Mouse (Mus musculus): ENCODE data around the gene 1700037H04Rik. TPM values are rescaled to one million over a fixed set of nuclear protein-coding genes. Genes with fewer than 3 reads are reported as not detected.

The 1700037H04Rik gene
- total RNA-seq (2015; ENCODE audit: low replicate concordance): 124 and 160 TPM in 2 replicates
- total RNA-seq (2017; ENCODE audit: low replicate concordance): 58.5 and 68.4 TPM in 2 replicates

DNA sequence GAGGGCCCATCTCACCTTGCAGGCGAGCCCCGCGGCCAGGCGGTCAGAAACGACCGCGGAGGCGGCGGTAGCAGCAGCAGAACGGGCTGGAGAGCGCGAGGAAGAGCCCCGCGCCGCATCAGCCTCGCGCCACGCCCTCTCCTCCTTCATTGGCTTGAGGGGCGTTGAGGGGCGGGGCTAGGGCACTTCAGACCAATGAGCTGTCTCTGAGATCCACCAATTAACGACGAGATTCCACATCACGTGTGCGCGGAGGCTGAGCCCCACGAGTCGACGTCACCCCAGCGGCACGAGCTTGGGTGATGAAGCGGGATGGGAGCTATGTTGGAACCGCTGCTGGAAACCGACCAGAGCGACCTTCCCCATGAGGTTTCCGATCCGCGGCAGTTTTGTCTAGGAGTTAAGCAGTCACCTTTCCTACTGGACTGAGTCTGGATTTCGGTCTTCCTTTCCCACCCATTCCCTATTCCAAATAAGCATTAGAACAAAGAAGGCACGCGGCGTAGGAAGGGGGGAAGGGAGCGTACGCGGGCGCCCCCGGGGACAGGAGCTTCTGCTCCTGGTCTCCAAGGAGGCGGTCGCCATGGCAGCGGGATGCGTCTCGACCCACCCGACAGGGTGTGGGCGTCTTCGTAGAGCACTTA is at the start of gene 1700037H04Rik:
Gene 1700037H04Rik, minus strand, starts transcription at position 144 of the 644 bp plus-strand sequence.
- ATAC-seq (replicated peaks; ENCODE audit: low FRiP score, poor library complexity, severe bottlenecking): peak; percentile 91

GRCm38 (mm10) chr2:131209125-131209795 is 49.4 kb upstream of the 1700037H04Rik start:
- peak; percentile 36 for ATAC-seq (replicated peaks; ENCODE audit: low FRiP score, poor library complexity, severe bottlenecking)

- ATAC-seq (replicated peaks; ENCODE audit: low FRiP score, poor library complexity, severe bottlenecking): no peak
Measured at GRCm38 (mm10) chr2:131208356-131208755, 48.5 kb upstream of the 1700037H04Rik start.

- no peak for ATAC-seq (replicated peaks; ENCODE audit: low FRiP score, poor library complexity, severe bottlenecking)
Measured at GRCm38 (mm10) chr2:131206778-131207177, 46.9 kb upstream of the 1700037H04Rik start, which contains the start of gene Ap5s1. TSS of gene Ap5s1 (plus strand) at chr2:131207078.

- ATAC-seq (replicated peaks; ENCODE audit: low FRiP score, poor library complexity, severe bottlenecking): peak; percentile 52
Measured at GRCm38 (mm10) chr2:131205521-131206182, 45.8 kb upstream of the 1700037H04Rik start.

DNA sequence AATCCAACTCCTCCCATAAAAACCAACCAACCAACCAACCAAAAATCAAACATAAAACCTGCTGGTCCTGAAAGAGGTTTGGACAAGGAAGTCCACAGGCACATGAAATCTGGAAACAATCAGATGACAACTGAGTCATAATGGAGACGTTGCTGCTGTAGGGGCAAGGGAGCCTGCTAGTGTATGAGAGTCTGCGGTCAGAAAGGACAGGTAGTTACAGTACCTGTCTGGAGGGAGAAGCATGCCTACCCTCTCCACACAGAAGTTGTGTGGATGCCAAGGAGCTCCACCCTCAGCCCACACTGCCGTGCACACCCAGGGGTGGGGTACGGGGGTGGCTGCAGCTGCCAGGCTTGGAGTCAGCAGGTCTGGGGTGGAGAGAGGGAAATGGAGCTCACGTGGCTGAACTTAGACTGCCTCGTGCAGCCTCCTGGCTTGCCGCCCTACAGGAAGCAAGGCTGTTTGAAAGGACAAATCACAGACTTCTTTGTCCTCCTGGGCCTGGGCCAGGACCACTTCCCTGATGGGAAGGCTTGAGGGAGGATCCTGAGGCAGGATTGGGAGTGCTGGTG is 44.6 kb upstream of the 1700037H04Rik start:
- ATAC-seq (replicated peaks; ENCODE audit: low FRiP score, poor library complexity, severe bottlenecking): peak; percentile 60

- no peak for ATAC-seq (replicated peaks; ENCODE audit: low FRiP score, poor library complexity, severe bottlenecking)
Measured at GRCm38 (mm10) chr2:131203816-131204409, 44.0 kb upstream of the 1700037H04Rik start.

- no peak for ATAC-seq (replicated peaks; ENCODE audit: low FRiP score, poor library complexity, severe bottlenecking)
Measured at GRCm38 (mm10) chr2:131201262-131201661, 41.4 kb upstream of the 1700037H04Rik start.

DNA sequence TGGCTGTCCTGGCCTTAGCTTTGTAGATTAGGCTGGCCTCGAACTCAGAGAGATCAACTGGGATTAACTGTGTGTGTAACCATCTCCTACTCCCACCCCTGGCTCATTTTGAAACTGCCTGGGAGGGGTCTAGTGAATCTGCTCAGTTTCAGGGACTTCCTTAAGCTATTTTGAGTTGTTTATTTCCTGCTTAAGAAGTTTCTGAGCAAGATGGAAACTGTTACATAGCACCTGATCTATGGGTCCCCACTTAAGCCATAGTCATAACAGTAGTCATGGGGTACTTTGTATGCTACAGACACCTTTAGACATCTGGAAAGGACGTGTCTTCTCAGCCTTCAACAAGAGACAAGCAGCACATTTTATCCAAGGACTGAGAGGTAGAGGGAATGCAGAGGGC is 40.8 kb upstream of the 1700037H04Rik start:
- ATAC-seq (replicated peaks; ENCODE audit: low FRiP score, poor library complexity, severe bottlenecking): no peak

GRCm38 (mm10) chr2:131196606-131197316 is 36.9 kb upstream of the 1700037H04Rik start:
- ATAC-seq (replicated peaks; ENCODE audit: low FRiP score, poor library complexity, severe bottlenecking): no peak

DNA sequence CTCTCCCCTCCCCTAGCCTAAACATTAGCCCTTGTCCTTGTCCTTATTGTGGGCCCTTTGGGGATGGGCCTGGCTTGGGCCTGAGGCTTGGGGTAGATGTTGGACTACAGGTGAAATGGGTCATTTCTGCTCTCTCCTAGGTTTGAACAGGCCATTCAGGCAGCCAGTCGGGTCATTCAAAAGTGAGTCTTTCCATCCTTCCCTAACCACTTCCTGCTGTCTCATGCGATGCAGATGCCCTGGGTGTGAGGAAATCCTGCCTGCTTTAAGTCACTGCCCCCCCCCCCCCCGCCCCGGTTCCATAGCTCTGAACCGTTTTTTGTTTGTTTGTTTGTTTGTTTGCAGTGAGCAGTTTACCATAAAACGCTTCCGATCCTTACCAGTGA is 31.1 kb upstream of the 1700037H04Rik start:
- ATAC-seq (replicated peaks; ENCODE audit: low FRiP score, poor library complexity, severe bottlenecking): no peak

GRCm38 (mm10) chr2:131190344-131191004 is 30.6 kb upstream of the 1700037H04Rik start:
- no peak for ATAC-seq (replicated peaks; ENCODE audit: low FRiP score, poor library complexity, severe bottlenecking)

DNA sequence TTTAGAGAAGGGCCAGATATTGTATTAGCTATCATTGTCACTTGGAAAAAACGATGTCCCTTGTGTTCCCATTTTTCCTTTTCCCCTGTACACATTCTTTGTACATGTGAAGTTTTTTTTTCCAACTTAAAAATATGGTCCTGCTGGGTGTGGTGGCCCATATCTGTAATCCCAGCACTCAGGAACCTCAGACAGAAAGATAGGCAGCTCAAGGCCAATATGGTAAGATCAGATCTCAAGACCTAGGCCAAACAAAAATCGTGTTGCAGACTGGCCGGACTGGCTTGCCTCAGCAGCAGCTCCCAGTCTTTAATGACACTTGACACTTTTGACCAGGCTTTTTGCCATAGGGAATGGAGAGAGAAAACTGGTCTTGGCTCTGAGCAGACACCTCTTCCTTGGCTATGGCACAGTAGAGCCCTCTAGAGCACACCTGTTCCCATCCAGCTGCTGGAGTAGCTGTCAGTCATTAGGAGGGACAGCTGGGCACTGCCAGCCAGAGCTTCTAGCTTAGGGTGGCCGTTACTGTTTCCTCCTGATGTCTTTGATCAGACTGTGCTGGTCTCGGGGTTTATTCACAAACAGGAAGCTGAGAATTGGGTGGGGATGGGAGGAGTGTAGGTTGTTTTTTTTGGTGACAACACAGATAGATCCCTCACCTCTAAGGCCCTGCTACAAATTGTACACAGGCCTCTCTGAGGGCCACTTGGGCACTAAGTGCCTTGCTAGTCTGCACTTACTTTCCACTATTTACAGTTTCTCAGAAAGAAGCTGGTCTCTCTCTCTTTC is 29.8 kb upstream of the 1700037H04Rik start:
- peak; percentile 41 for ATAC-seq (replicated peaks; ENCODE audit: low FRiP score, poor library complexity, severe bottlenecking)

- peak; percentile 64 for ATAC-seq (replicated peaks; ENCODE audit: low FRiP score, poor library complexity, severe bottlenecking)
Measured at GRCm38 (mm10) chr2:131188311-131188710, 28.4 kb upstream of the 1700037H04Rik start.

- ATAC-seq (replicated peaks; ENCODE audit: low FRiP score, poor library complexity, severe bottlenecking): 0 out of 2 replicates have a peak, but pooled peaks have one; percentile 1
Measured at GRCm38 (mm10) chr2:131187602-131187922, 27.7 kb upstream of the 1700037H04Rik start.

GRCm38 (mm10) chr2:131186771-131187601 is 27.1 kb upstream of the 1700037H04Rik start, which contains the start of the genes Cdc25b and Spef1:
TSS of gene Cdc25b (plus strand) at chr2:131186949.
TSS of gene Spef1 (minus strand) at chr2:131187282.
- ATAC-seq (replicated peaks; ENCODE audit: low FRiP score, poor library complexity, severe bottlenecking): peak; percentile 78

- ATAC-seq (replicated peaks; ENCODE audit: low FRiP score, poor library complexity, severe bottlenecking): peak; percentile 36
Measured at GRCm38 (mm10) chr2:131186343-131186742, 26.5 kb upstream of the 1700037H04Rik start.

Data from erythroid progenitor cell, adult 5-6 weeks (primary cell).